Mouse (Mus musculus): ENCODE measurements around the gene Ccdc160.

- TF ChIP-seq CTCF (IDR thresholded peaks at IDR 0.05; ENCODE audit: control insufficient read depth, insufficient read depth, low read length), result no peak
- TF ChIP-seq POLR2A (IDR thresholded peaks at IDR 0.05; ENCODE audit: borderline replicate concordance, control insufficient read depth, low read depth, low read length), result no peak
These were observed at the start of gene Ccdc160 for GRCm38 (mm10) chrX:52790980-52791593.
